Mouse (Mus musculus) kidney, embryonic 16.5 days (tissue): ENCODE measurements at regions not wholly inside any gene's neighbourhood (a gene's known extent, or its start where the extent isn't known, plus 50 kb on each side); places are given as distances from the start of the nearest gene placed in this dataset.

Experiments used
- ATAC-seq: fragments of 200-750 bp; cut with Nextera tagmentation; 2 replicates; pipeline ENCODE4 v1.8.0; 2017; ENCODE audit warnings: moderate TSS enrichment; ENCODE audit not compliant: low FRiP score, low TSS enrichment
- H3K27ac ChIP-seq: fragments of 300-500 bp; sonication (generic); 2 replicates; pipeline ENCODE4 v1.5.1; 2014; ENCODE audit warnings: low read length
- H3K27me3 ChIP-seq: fragments of 300-500 bp; sonication (generic); 2 replicates; pipeline ENCODE4 v1.6.1; 2014; ENCODE audit warnings: low read length, control low read depth, mixed read lengths; ENCODE audit not compliant: insufficient read depth
- H3K36me3 ChIP-seq: fragments of 300-500 bp; sonication (generic); 2 replicates; pipeline ENCODE4 v1.6.1; 2014; ENCODE audit warnings: low read length, control low read depth, mixed read lengths; ENCODE audit not compliant: insufficient read depth
- H3K4me1 ChIP-seq: fragments of 300-500 bp; sonication (generic); 2 replicates; pipeline ENCODE4 v1.6.1; 2014; ENCODE audit warnings: low read length, control low read depth, mixed read lengths; ENCODE audit not compliant: insufficient read depth
- H3K4me2 ChIP-seq: fragments of 300-500 bp; sonication (generic); replicated peaks from 2 replicates; pipeline ENCODE4 v1.6.1; 2014; ENCODE audit warnings: low read depth, low read length
- H3K4me3 ChIP-seq: fragments of 300-500 bp; sonication (generic); 2 replicates; pipeline ENCODE4 v1.5.1; 2014; ENCODE audit warnings: mild to moderate bottlenecking, low read length
- H3K9ac ChIP-seq: fragments of 300-500 bp; sonication (generic); replicated peaks from 2 replicates; pipeline ENCODE4 v1.6.1; 2014; ENCODE audit warnings: low read length
- H3K9me3 ChIP-seq: fragments of 300-500 bp; sonication (generic); 2 replicates; pipeline ENCODE4 v1.6.1; 2016; ENCODE audit warnings: low read length, control low read depth
- WGBS: fragments of 180-500 bp; shearing (Covaris S2); extraction: QIAGEN DNeasy Blood & Tissue Kit; methylation state at CpG from one replicate; pipeline ENCODE4 v1.1.7; 2014; 5-methylcytosine and 5-hydroxymethylcytosine counted together

- H3K9ac ChIP-seq: no peak overlapping the region
- H3K4me1 ChIP-seq: no peaks in the 10 kb centered on the region
- H3K9me3 ChIP-seq: no peaks in the 10 kb centered on the region
- no peak overlapping the region for H3K4me2 ChIP-seq
- H3K27me3 ChIP-seq: no peaks in the 10 kb centered on the region
- no peak for ATAC-seq
- H3K36me3 ChIP-seq: no peaks in the 10 kb centered on the region
- H3K27ac ChIP-seq: no peak overlapping the region
- WGBS: 86% methylated on average over 6 of the region's 6 CpGs
- H3K4me3 ChIP-seq: no peak overlapping the region
Measured at GRCm38 (mm10) chr14:54059096-54059495, 194.8 kb downstream of the Dad1 start.

- ATAC-seq: no peak
- H3K4me3 ChIP-seq: no peak overlapping the region
- no peaks in the 10 kb centered on the region for H3K9me3 ChIP-seq
- no peaks in the 10 kb centered on the region for H3K4me1 ChIP-seq
- no peak overlapping the region for H3K9ac ChIP-seq
- no peak overlapping the region for H3K27ac ChIP-seq
- no peak overlapping the region for H3K4me2 ChIP-seq
- no peaks in the 10 kb centered on the region for H3K36me3 ChIP-seq
- WGBS: 44% methylated on average over 7 of the region's 7 CpGs
- no peaks in the 10 kb centered on the region for H3K27me3 ChIP-seq
Measured at GRCm38 (mm10) chr14:54056691-54057090, 197.2 kb downstream of the Dad1 start.

GRCm38 (mm10) chr14:54055390-54055789 lies 198.5 kb downstream of the Dad1 start:
- no peaks in the 10 kb centered on the region for H3K9me3 ChIP-seq
- no peaks in the 10 kb centered on the region for H3K36me3 ChIP-seq
- 84% methylated on average over 6 of the region's 6 CpGs for WGBS
- no peak overlapping the region for H3K4me3 ChIP-seq
- no peak overlapping the region for H3K27ac ChIP-seq
- no peak overlapping the region for H3K9ac ChIP-seq
- ATAC-seq: no peak
- H3K4me1 ChIP-seq: no peaks in the 10 kb centered on the region
- no peak overlapping the region for H3K4me2 ChIP-seq
- no peaks in the 10 kb centered on the region for H3K27me3 ChIP-seq

GRCm38 (mm10) chr14:54042286-54042685 lies 211.6 kb downstream of the Dad1 start:
- no peaks in the 10 kb centered on the region for H3K4me1 ChIP-seq
- 88% methylated on average over 2 of the region's 2 CpGs for WGBS
- H3K36me3 ChIP-seq: no peaks in the 10 kb centered on the region
- H3K9ac ChIP-seq: no peak overlapping the region
- no peaks in the 10 kb centered on the region for H3K27me3 ChIP-seq
- H3K9me3 ChIP-seq: no peaks in the 10 kb centered on the region
- H3K4me2 ChIP-seq: no peak overlapping the region
- no peak for ATAC-seq
- no peak overlapping the region for H3K4me3 ChIP-seq
- no peak overlapping the region for H3K27ac ChIP-seq

- no peaks in the 10 kb centered on the region for H3K4me1 ChIP-seq
Measured at GRCm38 (mm10) chr14:54040644-54041043, 213.3 kb downstream of the Dad1 start.

GRCm38 (mm10) chr14:54034516-54034915 lies 219.4 kb downstream of the Dad1 start:
- H3K4me2 ChIP-seq: no peak overlapping the region
- H3K9me3 ChIP-seq: no peaks in the 10 kb centered on the region
- 80% methylated on average over 2 of the region's 2 CpGs for WGBS
- no peaks in the 10 kb centered on the region for H3K27me3 ChIP-seq
- H3K4me1 ChIP-seq: no peaks in the 10 kb centered on the region
- H3K27ac ChIP-seq: no peak overlapping the region
- no peak overlapping the region for H3K9ac ChIP-seq
- no peak overlapping the region for H3K4me3 ChIP-seq
- H3K36me3 ChIP-seq: no peaks in the 10 kb centered on the region
- no peak for ATAC-seq

More at GRCm38 (mm10) chr14:54040644-54041043, 213.3 kb downstream of the Dad1 start:
- Histone ChIP-seq H3K36me3 (no peaks in the 10 kb centered on the region), H3K27ac (no peak overlapping the region), H3K27me3 (no peaks in the 10 kb centered on the region), H3K9ac (no peak overlapping the region), H3K9me3 (no peaks in the 10 kb centered on the region), H3K4me2 (no peak overlapping the region), H3K4me3 (no peak overlapping the region)
- 63% methylated on average over 2 of the region's 2 CpGs for WGBS
- no peak for ATAC-seq

- Histone ChIP-seq H3K4me1 (0 out of 2 replicates have a peak, but pooled peaks cover 4% of the 10 kb centered on the region), H3K36me3 (no peaks in the 10 kb centered on the region), H3K4me2 (no peak overlapping the region), H3K27me3 (no peaks in the 10 kb centered on the region), H3K9ac (no peak overlapping the region), H3K9me3 (no peaks in the 10 kb centered on the region), H3K27ac (no peak overlapping the region), H3K4me3 (no peak overlapping the region)
- whole genome bisulfite sequencing: 49% methylated on average over 4 of the region's 4 CpGs
- ATAC-seq: no peak
Measured at GRCm38 (mm10) chr14:54023552-54023951, 230.4 kb downstream of the Dad1 start.

GRCm38 (mm10) chr14:54021443-54021842 lies 232.5 kb downstream of the Dad1 start:
- Histone ChIP-seq H3K27ac (no peak overlapping the region), H3K4me3 (no peak overlapping the region), H3K36me3 (no peaks in the 10 kb centered on the region), H3K4me2 (no peak overlapping the region), H3K9me3 (no peaks in the 10 kb centered on the region), H3K27me3 (no peaks in the 10 kb centered on the region), H3K4me1 (0 out of 2 replicates have a peak, but pooled peaks cover 4% of the 10 kb centered on the region), H3K9ac (no peak overlapping the region)
- 82% methylated on average over 6 of the region's 6 CpGs for WGBS
- no peak for ATAC-seq

- H3K9me3 ChIP-seq: no peaks in the 10 kb centered on the region
- no peak overlapping the region for H3K9ac ChIP-seq
- WGBS: 68% methylated on average over 10 of the region's 10 CpGs
Measured at GRCm38 (mm10) chr14:54014628-54015027, 239.3 kb downstream of the Dad1 start.

GRCm38 (mm10) chr14:54002083-54002482 lies 251.8 kb downstream of the Dad1 start:
- 89% methylated on average over 1 of the region's 1 CpGs for WGBS
- no peaks in the 10 kb centered on the region for H3K36me3 ChIP-seq
- H3K9me3 ChIP-seq: no peaks in the 10 kb centered on the region
- no peak for ATAC-seq
- no peak overlapping the region for H3K27ac ChIP-seq
- no peak overlapping the region for H3K4me2 ChIP-seq
- no peaks in the 10 kb centered on the region for H3K4me1 ChIP-seq
- no peak overlapping the region for H3K4me3 ChIP-seq
- H3K9ac ChIP-seq: no peak overlapping the region
- H3K27me3 ChIP-seq: no peaks in the 10 kb centered on the region

More at GRCm38 (mm10) chr14:54014628-54015027, 239.3 kb downstream of the Dad1 start:
- no peak overlapping the region for H3K4me3 ChIP-seq
- H3K27ac ChIP-seq: no peak overlapping the region
- H3K27me3 ChIP-seq: no peaks in the 10 kb centered on the region
- H3K36me3 ChIP-seq: no peaks in the 10 kb centered on the region
- H3K4me2 ChIP-seq: no peak overlapping the region
- no peak for ATAC-seq
- no peaks in the 10 kb centered on the region for H3K4me1 ChIP-seq
